Mouse (Mus musculus): ENCODE data around the gene Hmgb1.

- TF ChIP-seq CTCF (IDR thresholded peaks at IDR 0.05; ENCODE audit: low read depth, low read length) (no peak), TAL1 (conservative IDR thresholded peaks at IDR 0.05; ENCODE audit: low read depth, low read length) (no peak)
Measured at GRCm38 (mm10) chr5:149166011-149166410, 18.3 kb downstream of the Hmgb1 start.
